Mouse (Mus musculus): ENCODE data around the gene Mbd3.

- TF ChIP-seq CTCF (IDR thresholded peaks at IDR 0.05; ENCODE audit: extremely low read depth, insufficient read length, insufficient replicate concordance, low read depth, low read length) (no peak), POLR2A (IDR thresholded peaks at IDR 0.05; ENCODE audit: low read depth, low read length) (no peak)
Measured at GRCm38 (mm10) chr10:80435764-80436163, 36.4 kb upstream of the Mbd3 start.
